Mouse (Mus musculus) liver, embryonic 14.5 days (tissue): ENCODE results near the gene Mre11a.

Experiments used
- CTCF ChIP-seq: IDR thresholded peaks from 2 replicates; pipeline ENCODE4 v1.5.1; 2016; ENCODE audit warnings: antibody characterized with exemption, low read depth, control low read depth
- EP300 ChIP-seq: IDR thresholded peaks from 2 replicates; pipeline ENCODE4 v1.6.1; 2016; ENCODE audit warnings: antibody characterized with exemption, low read depth

DNA sequence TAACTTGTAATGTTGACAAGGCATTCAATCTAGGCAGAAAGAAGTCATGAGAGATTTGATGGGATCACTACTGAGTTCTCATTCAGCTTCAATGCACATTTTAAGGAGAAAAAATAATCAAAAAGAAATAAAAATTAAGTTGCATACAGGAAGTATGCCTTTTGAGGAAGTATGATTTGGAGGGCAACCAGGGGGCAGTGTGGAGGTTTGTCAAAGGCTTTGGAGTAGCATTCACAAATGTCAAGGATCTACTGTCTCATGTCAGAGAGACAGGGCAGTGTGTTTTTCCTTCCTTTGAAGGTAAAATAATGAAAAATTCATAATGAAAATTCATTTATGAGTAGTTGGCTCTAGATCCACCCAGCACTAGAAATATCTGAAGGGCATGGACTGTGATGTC lies 100.7 kb downstream of the Mre11a start:
- peak; percentile 8; the same call in 1 of the 2 replicates for TF ChIP-seq CTCF
- TF ChIP-seq EP300: no peak
